Mouse (Mus musculus) adrenal gland, postnatal 10 days (tissue): ENCODE data around the gene Wdr35. TPM values are rescaled to one million over a fixed set of nuclear protein-coding genes. Genes with fewer than 3 reads are reported as not detected.
A peak's percentile ranks its signal among the peaks of the same experiment; 100 is the strongest.
"Not testable (repeated sequence)": the region's sequence is repeated elsewhere in the genome, so short reads cannot be mapped to it uniquely, and the experiment has no call there.

Experiments
- DNase-seq: peaks from one replicate; pipeline ENCODE4 v3.0.0; 2021; ENCODE audit warnings: mixed read lengths
- total RNA-seq, 2 experiments: library from RNA; stranded (reverse); gene quantifications; 2 replicates each; pipeline ENCODE4 v1.2.3; 2021

Wdr35 gene
- total RNA-seq, 2 experiments from 2014 or later = 12.4 to 15.4 TPM

DNA sequence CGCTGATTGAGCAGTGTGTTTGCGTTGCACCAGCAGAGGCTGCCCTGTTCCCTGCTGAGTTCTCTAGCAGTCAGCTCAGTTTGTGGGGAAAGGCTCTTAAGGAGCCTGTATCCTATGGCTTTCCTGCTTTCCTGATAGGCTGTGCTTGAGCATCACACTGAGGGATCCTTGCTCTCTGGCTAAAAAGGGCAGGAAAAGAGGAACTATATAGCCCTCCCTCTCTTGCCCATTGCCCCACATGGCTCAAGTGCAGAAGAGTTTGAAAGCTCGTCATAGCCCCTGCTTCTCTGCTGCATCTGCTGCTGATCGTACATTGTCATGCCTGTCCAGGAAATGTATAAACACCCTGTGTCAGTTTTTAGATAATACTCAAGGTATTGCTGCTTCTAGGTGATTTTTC is 33.5 kb downstream of the Wdr35 start:
- no peak for DNase-seq

DNA sequence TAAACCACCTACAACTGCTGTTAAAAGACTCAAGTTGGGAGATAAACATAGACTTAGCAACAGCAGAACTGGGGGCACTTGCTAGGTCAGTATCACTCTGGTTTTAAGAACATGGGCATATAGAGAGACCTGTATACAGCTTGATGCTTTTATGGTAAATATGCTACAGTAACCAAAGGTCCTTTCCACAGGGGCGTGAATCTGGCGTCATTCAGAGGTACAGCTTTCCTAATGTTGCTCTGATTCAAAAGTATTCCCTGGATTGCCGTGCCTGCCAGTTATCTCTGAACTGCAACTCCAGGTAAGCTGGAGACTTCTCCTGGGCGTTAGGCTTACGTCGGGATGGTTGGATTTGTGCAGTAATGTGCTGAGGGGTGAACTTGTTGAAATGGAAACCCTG is 34.1 kb downstream of the Wdr35 start:
- no peak for DNase-seq

DNA sequence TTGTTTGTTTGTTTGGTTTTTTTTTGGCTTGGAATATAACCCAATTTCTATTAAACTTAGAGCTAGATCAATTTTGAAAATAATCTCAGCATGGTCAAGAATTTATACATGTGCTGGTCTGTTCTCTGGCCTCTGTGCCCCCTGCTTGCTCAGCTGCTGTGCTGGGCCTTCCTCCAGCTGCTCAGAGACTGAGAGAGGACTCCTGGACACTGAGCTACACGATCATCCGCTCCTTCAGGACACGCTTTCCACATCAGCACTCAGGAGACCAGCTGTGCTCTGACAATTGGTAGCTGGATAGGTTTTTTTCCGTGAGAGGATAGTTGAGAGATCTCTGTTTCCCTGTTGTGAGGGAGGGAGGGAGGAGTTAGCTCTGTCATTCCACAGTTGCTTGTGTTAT is 36.6 kb downstream of the Wdr35 start:
- DNase-seq = no peak

DNA sequence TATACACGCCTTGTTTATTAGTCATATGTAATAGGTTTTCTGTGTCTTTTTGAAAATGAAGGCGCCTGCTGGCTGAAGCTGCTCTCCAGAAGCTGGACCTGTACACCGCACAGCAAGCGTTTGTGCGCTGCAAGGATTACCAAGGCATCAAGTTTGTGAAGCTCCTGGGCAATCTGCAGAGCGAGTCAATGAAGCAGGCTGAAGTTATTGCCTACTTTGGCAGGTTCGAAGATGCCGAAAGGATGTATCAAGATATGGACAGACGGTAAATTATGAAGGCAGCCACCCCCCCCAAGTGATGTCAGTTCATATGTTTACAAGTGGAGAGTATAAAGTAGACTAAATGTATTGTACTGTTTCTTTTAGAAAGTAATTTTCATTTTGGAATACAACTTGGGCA is 42.7 kb downstream of the Wdr35 start:
- DNase-seq = no peak

DNA sequence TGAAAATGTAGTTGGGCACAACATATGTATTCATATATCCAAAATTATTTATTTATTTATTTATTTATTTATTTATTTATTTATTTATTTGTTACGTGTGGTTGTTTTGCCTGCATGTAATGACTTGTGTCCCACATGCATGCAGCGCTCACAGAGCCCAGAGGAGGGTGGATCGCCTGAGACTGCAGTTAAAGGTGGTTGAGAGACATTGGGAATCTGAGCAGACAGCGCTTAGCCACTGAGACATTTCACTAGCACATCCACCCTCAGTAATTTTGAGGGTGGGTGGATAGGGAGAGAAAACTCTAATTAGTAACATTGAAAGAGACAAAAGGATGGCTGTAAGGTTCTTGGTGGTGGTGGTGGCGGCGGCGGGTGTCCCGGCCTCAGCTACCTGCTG is 46.7 kb downstream of the Wdr35 start:
- DNase-seq = no peak

DNA sequence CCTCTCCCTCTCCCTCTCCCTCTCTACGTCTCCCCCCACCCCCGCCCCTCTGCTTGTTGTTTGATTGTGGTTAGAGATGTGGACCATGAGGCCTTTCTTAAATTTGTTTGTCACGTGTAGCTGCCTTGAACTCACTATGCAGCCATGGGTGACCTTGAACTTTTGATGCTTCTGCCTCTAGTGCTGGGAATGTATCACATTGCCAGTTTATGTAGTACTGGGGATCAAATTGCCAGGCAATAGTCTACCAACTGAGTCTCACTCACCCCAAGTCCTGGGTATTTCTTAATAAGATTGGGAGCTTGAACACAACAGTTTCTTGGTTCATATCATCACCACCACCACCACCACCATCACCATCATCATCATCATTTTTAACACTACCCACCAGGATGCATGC is 47.3 kb downstream of the Wdr35 start:
- DNase-seq = no peak

DNA sequence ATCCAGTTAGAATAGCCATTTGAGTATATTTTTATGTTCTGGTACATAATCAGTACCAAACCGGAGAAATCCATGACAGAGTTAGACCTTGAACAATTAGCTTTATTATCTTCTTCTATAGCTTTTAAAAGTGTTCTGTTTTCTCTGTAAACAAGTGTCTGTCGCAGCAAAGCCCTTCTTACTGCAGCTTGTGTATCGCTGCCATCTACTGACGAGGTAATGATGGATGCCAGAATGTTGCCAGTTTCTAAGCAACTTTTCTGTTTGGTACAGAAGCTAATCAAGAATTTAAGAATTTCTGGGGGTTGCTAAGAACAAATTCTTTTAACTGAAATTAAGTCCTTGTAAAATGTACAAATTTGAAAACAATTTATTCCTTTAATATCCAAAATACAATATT is 49.3 kb downstream of the Wdr35 start:
- DNase-seq = no peak

DNA sequence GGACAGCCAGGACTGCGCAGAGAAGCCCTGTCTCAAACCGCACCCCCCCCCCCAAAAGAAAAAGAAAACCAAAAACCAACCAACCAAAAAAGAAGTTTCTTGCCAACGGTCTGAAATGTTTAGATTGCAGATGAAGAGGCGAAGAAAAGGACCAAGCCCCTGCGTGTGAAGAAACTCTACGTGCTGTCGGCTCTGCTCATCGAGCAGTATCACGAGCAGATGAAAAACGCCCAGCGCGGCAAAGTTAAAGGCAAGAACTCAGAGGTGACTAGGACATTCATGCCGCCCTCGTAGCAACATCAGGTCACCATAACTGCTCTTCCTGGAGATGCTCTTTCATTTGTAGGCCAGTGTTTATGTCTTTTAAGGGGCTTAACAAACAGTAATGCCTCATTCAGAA is 50.4 kb downstream of the Wdr35 start:
- DNase-seq = no peak

DNA sequence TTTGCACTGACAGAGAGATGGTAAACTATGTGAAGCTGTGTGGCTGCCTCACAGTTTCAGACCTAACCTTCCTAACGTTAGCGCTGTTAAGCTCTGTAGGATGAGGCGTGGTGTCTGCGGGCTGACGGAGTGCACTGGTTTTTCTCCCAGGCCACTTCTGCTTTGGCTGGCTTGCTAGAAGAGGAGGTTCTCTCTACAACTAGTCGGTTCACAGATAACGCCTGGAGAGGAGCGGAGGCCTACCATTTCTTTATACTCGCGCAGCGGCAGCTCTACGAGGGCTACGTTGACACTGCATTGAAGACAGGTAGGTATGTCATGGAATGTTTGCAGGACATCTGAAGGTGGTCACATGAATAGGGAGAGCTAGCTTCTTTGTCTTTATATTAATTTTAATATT is 51.0 kb downstream of the Wdr35 start:
- no peak for DNase-seq

DNA sequence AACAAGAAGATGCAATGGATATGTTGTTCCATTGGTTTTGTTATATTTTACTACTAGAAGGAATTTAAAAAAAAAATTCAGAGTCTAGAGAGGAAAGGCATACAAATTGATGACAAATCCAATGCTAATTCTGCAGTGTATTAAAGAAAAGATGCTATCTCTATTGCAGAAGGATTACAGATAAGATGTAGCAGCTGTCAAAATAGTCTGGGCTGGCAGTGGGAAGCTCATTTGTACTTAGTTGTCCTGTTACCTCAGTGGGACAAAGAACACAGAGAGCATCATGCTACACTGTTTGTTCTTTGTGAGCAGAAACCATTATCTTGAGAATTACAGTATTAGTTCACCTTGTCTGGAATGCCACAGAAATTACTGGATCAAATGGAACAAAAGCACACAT is 53.2 kb downstream of the Wdr35 start:
- no peak for DNase-seq

DNA sequence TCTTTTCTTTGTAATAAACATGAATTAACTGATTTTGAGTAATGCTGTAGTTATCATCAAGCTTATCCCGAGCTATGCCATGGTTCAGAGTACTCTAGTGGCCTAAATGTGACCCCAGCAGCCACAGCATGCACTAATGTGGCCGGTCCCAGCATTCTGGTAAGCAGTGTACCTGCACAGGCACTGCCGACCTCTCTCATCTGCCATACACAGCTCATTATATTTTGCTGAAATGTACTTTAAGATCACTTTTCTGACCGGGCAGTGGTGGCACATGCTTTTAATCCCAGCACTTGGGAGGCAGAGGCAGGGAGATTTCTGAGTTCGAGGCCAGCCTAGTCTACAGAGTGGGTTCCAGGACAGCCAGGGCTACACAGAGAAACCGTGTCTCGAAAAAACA is 55.1 kb downstream of the Wdr35 start:
- not testable (repeated sequence) for DNase-seq

DNA sequence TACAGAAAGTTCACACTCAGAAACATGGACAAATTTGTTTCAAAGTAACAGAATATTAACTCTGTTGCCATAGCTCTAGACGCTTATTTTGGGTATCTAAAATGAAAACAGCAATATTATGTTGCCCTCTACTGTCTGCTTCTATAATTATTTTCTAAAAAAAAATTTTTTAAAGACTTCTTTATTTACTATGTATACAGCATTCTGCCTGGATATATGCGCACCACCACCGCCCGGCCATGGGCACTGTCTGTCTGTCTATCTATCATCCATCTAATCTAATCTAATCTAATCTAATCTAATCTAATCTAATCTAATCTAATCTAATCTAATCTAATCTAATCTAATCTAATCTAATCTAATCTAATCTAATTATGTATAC is 55.8 kb downstream of the Wdr35 start:
- DNase-seq = no peak

DNA sequence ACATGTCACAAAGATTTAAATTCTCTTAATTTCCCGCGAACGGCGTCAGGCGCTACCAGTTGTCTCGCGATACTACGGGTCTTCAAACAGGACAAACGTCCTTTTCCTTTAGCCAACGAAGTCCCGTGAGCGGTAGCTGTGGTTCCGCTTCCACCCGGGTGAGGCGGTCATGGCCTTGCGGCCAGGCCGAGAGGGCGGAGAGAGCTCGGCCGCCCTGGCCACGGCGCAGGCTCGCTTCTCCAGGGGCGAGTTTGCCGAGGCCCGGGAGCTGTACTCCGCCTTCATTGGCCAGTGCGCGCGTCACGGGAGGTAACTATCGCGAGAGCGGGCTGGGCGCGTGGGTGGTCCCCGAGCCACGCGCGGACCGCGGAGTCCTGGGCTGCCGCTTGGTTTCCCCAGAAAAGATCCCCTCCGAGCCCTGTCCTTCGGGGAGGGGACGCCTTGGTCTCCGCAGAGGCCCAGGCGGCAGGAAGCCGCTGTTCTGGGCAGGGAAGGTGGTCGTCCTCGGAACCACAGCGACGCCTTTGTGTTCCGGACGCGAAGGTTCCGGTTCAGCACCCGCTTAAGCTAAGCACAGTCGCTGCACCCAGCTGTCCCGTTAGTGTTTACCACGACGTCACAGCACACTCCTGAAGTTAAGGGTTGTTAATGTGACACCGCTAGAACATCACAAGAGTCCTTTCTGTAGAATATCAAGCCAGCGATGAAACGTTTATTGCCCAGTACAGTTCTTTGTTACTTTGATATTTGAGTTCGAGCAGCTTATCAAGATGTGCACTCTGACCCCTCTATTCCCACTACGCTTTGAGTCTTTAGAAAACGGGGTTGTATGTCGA is 56.4 kb downstream of the Wdr35 start, which contains the start of gene Ttc32:
Gene Ttc32, plus strand, starts transcription at position 110 of the 836 bp plus-strand sequence.
- peak; percentile 97 for DNase-seq

DNA sequence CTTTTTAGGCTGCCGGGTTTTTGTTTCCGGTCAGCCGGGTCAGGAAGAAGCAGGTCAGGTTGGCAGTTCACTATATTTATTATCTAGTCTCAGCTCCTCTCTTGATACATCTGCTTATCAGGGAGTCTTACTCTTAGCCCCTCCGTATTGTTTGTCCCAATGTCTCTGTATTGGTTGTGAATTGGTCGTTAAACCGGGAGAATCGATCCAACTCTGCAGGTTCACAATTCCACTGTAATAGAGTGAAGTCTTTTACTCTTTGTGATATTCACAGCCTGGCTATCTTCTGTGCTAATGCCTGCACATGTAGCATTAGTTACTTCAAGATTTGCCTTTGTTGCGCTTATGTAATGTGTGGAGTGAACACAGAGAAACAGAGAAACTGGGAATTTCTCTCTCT is 57.5 kb downstream of the Wdr35 start:
- no peak for DNase-seq

DNA sequence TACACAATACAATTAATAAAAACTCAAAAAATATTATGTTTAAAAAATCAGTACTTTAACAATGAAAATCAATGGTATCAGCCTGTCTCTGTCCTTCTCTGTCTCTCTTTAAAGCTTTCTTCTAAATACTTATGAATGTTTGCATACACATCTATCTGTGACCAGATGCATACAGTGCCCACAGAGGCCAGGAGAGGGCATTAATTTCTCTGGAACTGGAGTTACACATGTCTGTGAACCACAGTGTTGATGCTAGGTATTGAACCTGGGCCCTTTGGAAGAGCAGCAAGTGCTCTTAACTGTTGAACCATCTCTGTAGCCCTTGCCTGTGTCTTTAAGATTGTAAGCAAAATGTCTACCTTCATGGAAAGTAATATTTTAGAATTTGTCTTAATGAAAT is 59.4 kb downstream of the Wdr35 start:
- no peak for DNase-seq

DNA sequence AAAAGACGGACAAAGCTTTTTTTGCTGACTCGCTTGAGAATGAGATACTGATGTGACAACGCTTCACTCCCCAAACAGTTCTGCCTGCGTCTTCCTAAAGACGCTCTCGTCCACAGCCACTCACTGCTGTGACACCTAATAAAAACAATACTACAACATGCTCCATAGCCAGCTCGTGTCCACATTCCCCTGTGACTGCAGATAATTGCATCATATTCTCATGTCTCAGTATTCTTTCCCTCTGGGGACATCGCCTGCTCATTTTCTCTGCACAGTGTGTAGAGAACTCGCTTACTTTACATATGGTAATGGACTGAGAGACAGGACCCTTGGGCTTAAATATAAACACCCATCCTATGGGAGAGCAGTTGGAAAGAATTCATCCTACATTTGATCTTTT is 62.7 kb downstream of the Wdr35 start:
- DNase-seq = no peak

DNA sequence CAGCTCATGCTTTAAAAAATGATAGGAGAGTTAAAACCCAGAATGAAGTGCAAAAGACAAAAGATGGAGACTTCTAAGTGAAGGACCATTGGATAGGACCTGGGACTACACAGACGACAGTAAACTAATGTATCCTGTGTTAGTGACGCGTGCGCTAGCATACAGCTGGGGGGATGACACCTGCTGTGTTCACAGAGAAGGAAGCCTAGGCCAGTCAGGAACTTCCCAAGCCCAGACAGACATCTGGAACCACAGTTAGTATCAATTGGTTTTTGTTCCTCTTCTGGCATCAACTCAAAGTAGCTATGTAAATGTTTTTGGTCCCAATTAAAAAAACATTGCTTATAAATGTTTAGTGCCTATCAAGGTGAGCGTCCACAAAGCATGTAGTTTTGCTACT is 66.5 kb downstream of the Wdr35 start:
- no peak for DNase-seq

DNA sequence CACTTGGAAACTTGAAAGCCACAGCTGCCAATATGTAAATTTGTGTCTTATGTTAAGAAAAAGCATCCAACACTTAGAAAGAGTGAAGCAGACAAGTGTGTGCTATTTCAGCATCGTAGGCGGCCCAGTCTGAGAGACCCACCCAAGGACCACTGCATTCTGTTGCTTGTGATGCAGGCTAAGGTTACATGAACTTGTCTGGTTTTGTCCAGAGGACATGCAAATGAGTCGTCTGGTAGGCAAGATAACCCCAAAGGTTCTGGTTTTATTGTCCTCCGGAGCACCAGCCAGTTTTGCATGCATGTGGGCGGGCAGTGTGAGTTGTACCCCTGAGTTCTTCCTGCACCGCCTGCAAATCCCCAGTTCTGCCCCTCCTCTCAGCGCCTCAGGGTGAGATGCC is 67.0 kb downstream of the Wdr35 start:
- DNase-seq = no peak

DNA sequence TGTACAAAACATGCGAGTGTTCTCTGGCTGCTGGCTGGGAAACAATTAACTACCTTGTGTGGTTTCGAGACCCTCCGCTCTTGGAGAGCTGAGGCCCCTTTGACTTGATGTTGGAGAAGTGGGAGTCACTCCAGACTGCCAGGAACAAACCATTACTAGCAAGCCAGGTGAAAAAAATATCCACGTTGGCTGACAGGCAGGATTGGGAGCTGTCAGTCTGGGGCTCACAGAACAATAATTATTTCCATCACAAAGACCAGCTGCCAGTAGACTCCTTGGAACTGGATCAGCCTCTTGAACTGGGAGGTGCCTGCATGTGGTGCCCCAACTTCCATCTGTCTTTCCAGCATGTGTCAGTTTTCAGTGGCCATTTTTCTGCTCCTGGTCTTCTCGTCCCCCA is 68.6 kb downstream of the Wdr35 start:
- no peak for DNase-seq

DNA sequence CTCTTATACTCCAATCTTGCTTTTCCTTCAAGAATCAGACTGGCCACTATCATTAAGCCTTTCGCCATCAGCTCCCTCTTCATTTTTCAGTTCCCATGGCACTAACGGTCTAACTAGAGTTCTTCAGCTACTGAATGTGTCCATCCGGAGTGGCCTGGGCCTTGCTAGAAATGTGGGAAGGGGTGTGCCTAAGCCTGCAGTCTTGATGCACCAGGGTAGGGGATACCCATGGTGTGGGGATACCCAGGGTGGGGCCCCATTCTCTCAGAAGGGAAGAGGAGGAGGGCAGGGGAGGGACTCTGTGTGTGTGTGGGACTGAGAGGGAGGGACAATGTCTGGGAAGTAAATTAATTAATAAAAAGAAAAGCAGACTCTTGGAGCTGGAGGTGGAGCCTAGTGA is 69.1 kb downstream of the Wdr35 start:
- no peak for DNase-seq

DNA sequence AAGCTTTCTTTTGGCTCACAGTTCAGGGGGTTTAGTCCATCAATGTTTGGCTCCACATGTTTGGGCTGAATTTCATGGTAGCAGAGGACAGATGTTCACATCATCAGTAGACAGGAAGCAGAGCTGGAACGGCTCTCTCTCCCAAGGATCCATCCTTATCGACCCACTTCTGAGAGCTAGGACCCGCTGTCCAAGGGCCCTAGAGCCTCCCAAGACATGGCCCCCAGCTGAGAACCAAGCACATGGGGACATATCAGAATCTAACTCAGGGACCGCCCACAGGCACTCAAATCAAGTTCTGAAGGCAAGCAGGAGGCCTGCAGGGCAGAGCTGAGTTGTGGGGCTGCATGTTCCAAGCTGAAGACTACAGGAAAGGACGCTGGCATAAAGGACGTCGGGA is 71.0 kb downstream of the Wdr35 start:
- no peak for DNase-seq

DNA sequence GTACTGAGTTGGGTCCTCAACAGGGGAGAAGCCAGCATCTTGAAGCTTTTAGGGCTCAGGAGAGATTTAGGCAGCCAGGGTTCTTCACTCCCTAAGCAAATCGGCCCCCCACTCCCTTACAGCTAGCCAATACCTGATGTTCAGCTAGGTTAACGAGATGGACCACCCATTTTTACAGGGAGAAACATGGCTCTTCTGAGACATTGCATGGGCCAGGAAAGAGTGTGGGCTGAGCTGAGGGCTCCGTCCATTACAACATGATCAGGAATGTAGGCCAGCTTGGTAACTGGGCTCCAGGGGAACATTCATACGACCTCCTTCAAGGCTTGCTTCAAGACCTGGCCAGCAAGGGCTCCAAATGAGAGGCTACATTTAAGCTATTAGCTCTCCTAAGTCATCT is 73.0 kb downstream of the Wdr35 start:
- no peak for DNase-seq

DNA sequence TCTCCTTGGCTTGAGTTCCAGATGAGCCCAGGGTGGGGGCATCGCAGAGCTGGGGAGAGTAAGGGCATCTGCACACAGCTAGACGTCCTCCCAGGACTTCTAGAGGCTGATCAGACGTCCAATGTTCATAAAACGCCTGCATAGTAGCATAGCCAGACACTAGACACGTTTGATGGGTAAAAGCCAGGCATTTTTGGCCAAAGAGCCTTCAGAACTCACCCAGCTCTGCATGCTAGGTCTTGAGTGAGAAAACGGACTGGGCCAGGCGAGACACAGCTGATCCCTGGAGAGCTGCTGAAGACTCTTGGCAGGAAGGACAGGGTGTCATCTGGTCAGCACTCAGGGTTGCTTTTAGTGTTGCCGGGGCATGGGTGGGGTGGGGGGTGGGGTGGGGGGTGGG is 74.4 kb downstream of the Wdr35 start:
- no peak for DNase-seq

DNA sequence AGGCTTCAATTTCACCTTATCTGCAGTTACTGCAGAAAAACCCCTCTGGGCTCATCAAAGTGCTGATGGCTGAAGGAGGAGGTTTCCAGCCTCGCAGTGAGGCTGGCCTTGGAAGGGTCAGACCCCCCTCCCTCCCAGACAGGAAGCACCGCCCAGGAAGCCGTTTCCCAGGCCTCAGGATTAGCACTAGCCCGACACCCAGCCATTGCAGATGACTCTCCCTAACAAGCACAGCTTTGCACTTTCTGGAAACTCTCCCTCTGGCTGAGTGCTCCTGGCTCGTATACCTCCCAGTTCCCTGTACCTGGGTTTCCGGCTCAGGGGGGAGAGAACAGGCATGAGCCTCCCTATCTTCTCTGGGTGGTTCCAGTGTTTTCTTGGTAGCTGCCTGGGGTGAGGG is 77.1 kb downstream of the Wdr35 start:
- DNase-seq = peak; percentile 25
